18 mouse cellular contexts compared by ENCODE assay signal in the genomic region with DNA sequence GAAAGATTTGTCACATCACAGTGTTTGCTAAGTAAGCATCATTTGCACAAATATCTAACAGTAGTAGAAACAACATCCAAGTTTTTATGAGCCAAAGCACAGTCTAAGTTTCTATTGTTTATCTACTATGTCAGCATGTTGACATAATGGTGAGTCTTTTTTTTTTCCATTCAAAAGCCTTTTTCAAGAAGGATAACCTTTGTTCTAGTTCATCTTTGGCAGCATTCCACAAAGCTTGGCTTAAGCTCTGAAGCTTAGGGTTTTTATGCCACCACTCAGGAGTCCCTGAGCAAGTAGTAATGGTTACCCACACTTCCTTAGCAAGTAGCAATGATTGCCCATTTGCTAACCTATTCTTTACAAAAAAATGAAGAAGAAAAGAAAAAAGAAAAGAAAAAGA.
DNase-seq lines count a peak whose midpoint lies in the region; ATAC-seq lines count a peak whose summit lies in the region.
"Had no signal": no experiment of that assay in that cellular context is flagged by ENCODE, and none has a peak within 500 bp of the region (broad histone marks: within the 10 kb centered on the region; RNA-seq: fewer than 3 reads in every experiment).

No protein-coding gene starts in this region.

- no peaks in the 10 kb centered on the region for H3K36me3 ChIP-seq in kidney, embryonic 15.5 days
- H3K36me3 ChIP-seq: forebrain, embryonic 15.5 days; G1E; heart, embryonic 13.5 days; hindbrain, embryonic 13.5 days had no signal

- H3K27ac ChIP-seq in kidney, embryonic 15.5 days, result no peak overlapping the region
- H3K27ac ChIP-seq: forebrain, embryonic 15.5 days; heart, embryonic 13.5 days; hindbrain, embryonic 13.5 days had no signal

- no peaks in the 10 kb centered on the region for H3K9me3 ChIP-seq in kidney, embryonic 15.5 days (replicated peaks)
- H3K9me3 ChIP-seq: forebrain, embryonic 15.5 days; heart, embryonic 13.5 days; hindbrain, embryonic 13.5 days had no signal

- H3K27me3 ChIP-seq in kidney, embryonic 15.5 days, result no peaks in the 10 kb centered on the region
- H3K27me3 ChIP-seq: forebrain, embryonic 15.5 days; heart, embryonic 13.5 days; hindbrain, embryonic 13.5 days had no signal

- H3K9ac ChIP-seq in kidney, embryonic 15.5 days, result no peak overlapping the region
- H3K9ac ChIP-seq: forebrain, embryonic 15.5 days; heart, embryonic 13.5 days; hindbrain, embryonic 13.5 days had no signal

- H3K4me1 ChIP-seq in kidney, embryonic 15.5 days, result no peaks in the 10 kb centered on the region
- H3K4me1 ChIP-seq: forebrain, embryonic 15.5 days; heart, embryonic 13.5 days; hindbrain, embryonic 13.5 days had no signal

- peak; percentile 6 for DNase-seq in adrenal gland, postnatal 10 days
- no peak for DNase-seq in adrenal gland, adult 18-20 months (ENCODE audit: low spot score in 2 of 2)
- peak; percentile 19 to 29 for DNase-seq in kidney, adult 8-10 months
- no peak for DNase-seq in kidney, postnatal 4 days
- DNase-seq in kidney, postnatal 36 days, result peak; percentile 27 to 29
- DNase-seq in urinary bladder, postnatal 10 days (ENCODE audit: low spot score), result no peak
- DNase-seq: adrenal gland, postnatal 25 days; B cell, adult 2 months; cerebellum, adult 2 months; cerebellum, postnatal 10 days; gastrocnemius, postnatal 36 days; heart, postnatal 4 days had no signal

- ATAC-seq in kidney, embryonic 15.5 days (replicated peaks; ENCODE audit: low FRiP score), result no peak
- ATAC-seq: CD4-positive, CD25-positive, alpha-beta regulatory T cell, adult 4 months; forebrain, embryonic 15.5 days had no signal

- no peak overlapping the region for H3K4me3 ChIP-seq in kidney, embryonic 15.5 days (replicated peaks)
- H3K4me3 ChIP-seq: forebrain, embryonic 15.5 days; heart, embryonic 13.5 days; hindbrain, embryonic 13.5 days had no signal

- H3K4me2 ChIP-seq in kidney, embryonic 15.5 days, result no peak overlapping the region
- H3K4me2 ChIP-seq: forebrain, embryonic 15.5 days; heart, embryonic 13.5 days; hindbrain, embryonic 13.5 days had no signal

Comparison
In these comparisons a context has a peak if more than half of its experiments do, and no peak if none do; other contexts are left out.
1. DNase-seq: peak in adrenal gland, postnatal 10 days (single experiment), kidney, adult 8-10 months (2 of 2) and kidney, postnatal 36 days (2 of 2); none in adrenal gland, adult 18-20 months (0 of 2), kidney, postnatal 4 days (0 of 2) and urinary bladder, postnatal 10 days (single experiment).